Mouse (Mus musculus) midbrain, embryonic 16.5 days (tissue): ENCODE measurements around the gene 2310007B03Rik. TPM values are rescaled to one million over a fixed set of nuclear protein-coding genes. Genes with fewer than 3 reads are reported as not detected.
A peak's percentile ranks its signal among the peaks of the same experiment; 100 is the strongest.

Experiments used
- ATAC-seq: fragments of 200-750 bp; cut with Nextera tagmentation; 2 replicates; pipeline ENCODE4 v1.8.0; 2017; ENCODE audit warnings: moderate TSS enrichment
- H3K27ac ChIP-seq: fragments of 300-500 bp; sonication (generic); 2 replicates; pipeline ENCODE4 v1.5.1; 2014; ENCODE audit warnings: mild to moderate bottlenecking, low read length, mixed read lengths
- H3K27me3 ChIP-seq: fragments of 300-500 bp; sonication (generic); 2 replicates; pipeline ENCODE4 v1.6.1; 2014; ENCODE audit warnings: low read depth, low read length, mixed read lengths; ENCODE audit not compliant: control insufficient read depth, insufficient read depth
- H3K36me3 ChIP-seq: fragments of 300-500 bp; sonication (generic); 2 replicates; pipeline ENCODE4 v1.6.1; 2014; ENCODE audit warnings: mild to moderate bottlenecking, low read length, moderate library complexity, mixed read lengths; ENCODE audit not compliant: control insufficient read depth, insufficient read depth
- H3K4me1 ChIP-seq: fragments of 300-500 bp; sonication (generic); 2 replicates; pipeline ENCODE4 v1.6.1; 2014; ENCODE audit warnings: mild to moderate bottlenecking, low read length, mixed read lengths; ENCODE audit not compliant: control insufficient read depth, insufficient read depth
- H3K4me2 ChIP-seq: fragments of 300-500 bp; sonication (generic); 2 replicates; pipeline ENCODE4 v1.6.1; 2014; ENCODE audit warnings: mild to moderate bottlenecking, low read length, mixed read lengths
- H3K4me3 ChIP-seq: fragments of 300-500 bp; sonication (generic); 2 replicates; pipeline ENCODE4 v1.5.1; 2014; ENCODE audit warnings: low read depth, mild to moderate bottlenecking, low read length, moderate library complexity, mixed read lengths
- H3K9ac ChIP-seq: fragments of 300-500 bp; sonication (generic); 2 replicates; pipeline ENCODE4 v1.6.1; 2014; ENCODE audit warnings: low read depth, low read length, mixed read lengths
- H3K9me3 ChIP-seq: fragments of 300-500 bp; sonication (generic); replicated peaks from 2 replicates; pipeline ENCODE4 v1.6.1; 2014; ENCODE audit warnings: mild to moderate bottlenecking, low read length, mixed read lengths; ENCODE audit not compliant: control insufficient read depth, poor library complexity, severe bottlenecking
- WGBS: fragments of 180-500 bp; shearing (Covaris S2); extraction: QIAGEN DNeasy Blood & Tissue Kit; methylation state at CpG from one replicate; pipeline ENCODE4 v1.1.7; 2014; 5-methylcytosine and 5-hydroxymethylcytosine counted together
- polyA plus RNA-seq: library from polyadenylated mRNA; unstranded; fragments of >200 nt; fragmentation: Nextera tagmentation; extraction: Ambion mirVana; gene quantifications from 2 replicates; pipeline ENCODE4 v1.2.1, GENCODE M21; 2015

The 2310007B03Rik gene
- polyA plus RNA-seq, 1 experiment from 2014 or later, result 0.11 TPM

DNA sequence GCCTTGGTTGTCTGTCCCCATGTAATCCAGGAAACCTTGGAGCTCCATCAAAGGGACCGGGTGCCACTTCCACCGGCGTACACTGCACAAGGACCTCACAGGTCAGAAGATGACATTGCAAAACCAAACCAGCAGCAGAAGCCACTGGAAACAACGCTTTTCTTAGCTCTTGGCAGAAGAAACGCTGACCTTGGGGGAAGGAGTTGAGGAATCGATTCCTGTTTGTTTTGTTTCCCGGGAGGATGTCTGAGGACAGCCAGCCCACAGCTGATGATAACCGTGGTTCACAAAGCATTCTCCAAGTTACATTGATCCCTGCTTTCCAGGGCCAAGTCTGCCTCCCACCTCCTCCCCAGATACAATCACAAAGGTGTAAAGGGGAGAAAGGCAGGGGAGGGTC, 36.7 kb downstream of the 2310007B03Rik start:
- Histone ChIP-seq H3K9me3 (no peaks in the 10 kb centered on the region), H3K27me3 (no peaks in the 10 kb centered on the region), H3K4me2 (no peak overlapping the region), H3K4me1 (no peaks in the 10 kb centered on the region), H3K4me3 (no peak overlapping the region), H3K36me3 (no peaks in the 10 kb centered on the region), H3K9ac (no peak overlapping the region), H3K27ac (no peak overlapping the region)
- ATAC-seq, result no peak
- 82% methylated on average over 8 of the region's 8 CpGs for WGBS

- H3K36me3 ChIP-seq, result no peaks in the 10 kb centered on the region
- no peak for ATAC-seq
- no peaks in the 10 kb centered on the region for H3K27me3 ChIP-seq
- no peak overlapping the region for H3K4me2 ChIP-seq
- H3K9me3 ChIP-seq, result no peaks in the 10 kb centered on the region
- 0 out of 2 replicates have a peak, but pooled peaks cover 3% of the 10 kb centered on the region for H3K4me1 ChIP-seq
- 88% methylated on average over 11 of the region's 11 CpGs for WGBS
- no peak overlapping the region for H3K9ac ChIP-seq
- H3K27ac ChIP-seq, result no peak overlapping the region
- H3K4me3 ChIP-seq, result no peak overlapping the region
Observed at GRCm38 (mm10) chr1:93123179-93123854, 37.4 kb downstream of the 2310007B03Rik start.

DNA sequence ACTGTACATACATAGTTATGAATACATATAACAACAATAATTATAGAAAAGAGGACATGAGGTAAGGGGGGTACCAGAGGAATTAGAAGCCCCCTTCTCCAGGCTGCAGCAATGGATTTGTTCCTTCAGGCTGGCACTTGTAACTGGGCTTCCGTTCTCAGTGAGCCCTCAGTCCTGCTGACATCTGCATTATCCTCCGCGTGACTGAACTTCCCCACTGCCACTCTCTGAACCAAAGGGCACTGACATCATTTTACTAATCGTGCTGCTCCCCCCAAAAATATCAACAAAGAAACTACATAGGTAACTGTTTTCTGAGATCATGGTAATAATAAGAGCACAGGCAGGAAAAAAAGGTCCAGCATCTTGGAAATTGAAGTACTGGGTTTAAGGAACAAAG, 41.9 kb downstream of the 2310007B03Rik start:
- no peak overlapping the region for H3K27ac ChIP-seq
- no peaks in the 10 kb centered on the region for H3K36me3 ChIP-seq
- 25% methylated on average over 4 of the region's 4 CpGs for WGBS
- no peak overlapping the region for H3K9ac ChIP-seq
- H3K4me2 ChIP-seq, result no peak overlapping the region
- no peak for ATAC-seq
- peaks cover 15% of the 10 kb centered on the region for H3K4me1 ChIP-seq
- H3K27me3 ChIP-seq, result no peaks in the 10 kb centered on the region
- no peaks in the 10 kb centered on the region for H3K9me3 ChIP-seq
- H3K4me3 ChIP-seq, result no peak overlapping the region

GRCm38 (mm10) chr1:93115471-93115870, 45.3 kb downstream of the 2310007B03Rik start:
- H3K36me3 ChIP-seq, result no peaks in the 10 kb centered on the region
- H3K4me1 ChIP-seq, result peaks cover 15% of the 10 kb centered on the region
- H3K27ac ChIP-seq, result peak overlapping the region; percentile 81
- H3K27me3 ChIP-seq, result no peaks in the 10 kb centered on the region
- peak overlapping the region; percentile 36 for H3K4me3 ChIP-seq
- H3K9me3 ChIP-seq, result no peaks in the 10 kb centered on the region
- peak; percentile 74 for ATAC-seq
- peak overlapping the region; percentile 77 for H3K4me2 ChIP-seq
- H3K9ac ChIP-seq, result peak overlapping the region; percentile 66
- 12% methylated on average over 13 of the region's 13 CpGs for WGBS

- Histone ChIP-seq H3K27ac (peak overlapping the region; percentile 81), H3K4me1 (peaks cover 15% of the 10 kb centered on the region), H3K27me3 (no peaks in the 10 kb centered on the region), H3K4me3 (peak overlapping the region; percentile 36), H3K4me2 (peak overlapping the region; percentile 77), H3K9me3 (no peaks in the 10 kb centered on the region), H3K9ac (peak overlapping the region; percentile 66), H3K36me3 (no peaks in the 10 kb centered on the region)
- WGBS, result 19% methylated on average over 21 of the region's 21 CpGs
- peak; percentile 100 for ATAC-seq
Observed at GRCm38 (mm10) chr1:93114713-93115463, 45.9 kb downstream of the 2310007B03Rik start.

GRCm38 (mm10) chr1:93102700-93103099, 58.0 kb downstream of the 2310007B03Rik start:
- H3K9me3 ChIP-seq, result no peaks in the 10 kb centered on the region
- H3K36me3 ChIP-seq, result no peaks in the 10 kb centered on the region
- H3K27ac ChIP-seq, result peak overlapping the region; percentile 95
- peaks cover 20% of the 10 kb centered on the region for H3K4me1 ChIP-seq
- H3K4me2 ChIP-seq, result peak overlapping the region; percentile 87
- H3K27me3 ChIP-seq, result no peaks in the 10 kb centered on the region
- H3K4me3 ChIP-seq, result peak overlapping the region; percentile 84; the same call in 1 of the 2 replicates
- H3K9ac ChIP-seq, result peak overlapping the region; percentile 86; the same call in 1 of the 2 replicates
- WGBS, result 60% methylated on average over 7 of the region's 7 CpGs
- peak; percentile 2 for ATAC-seq

DNA sequence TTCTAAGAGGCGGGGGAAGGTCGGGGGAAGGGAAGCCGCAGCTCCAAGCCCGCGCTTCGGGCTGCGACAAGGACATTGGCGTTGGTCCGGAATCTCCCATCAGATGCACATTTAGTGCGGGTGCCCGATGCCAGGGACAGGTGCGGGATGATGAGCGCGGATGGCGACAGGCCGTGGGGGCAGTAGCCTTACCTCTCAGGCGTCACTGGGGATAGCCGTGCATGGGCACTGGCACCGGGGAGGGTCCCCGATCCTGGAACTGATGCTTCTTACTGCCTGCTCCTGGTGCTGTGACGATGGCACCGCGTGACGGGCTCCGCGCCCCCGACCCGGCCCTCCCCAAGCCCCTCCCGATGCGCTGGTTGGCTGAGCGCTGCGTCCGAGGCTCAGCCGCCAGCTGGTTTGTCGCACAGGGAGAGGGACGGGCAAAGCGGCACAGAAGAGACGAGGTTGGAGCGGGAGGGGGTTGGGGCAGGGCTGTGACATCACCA, 59.1 kb downstream of the 2310007B03Rik start, which contains the start of gene Kif1a:
Kif1a (minus strand) TSS at position 381 of the 491 bp plus-strand sequence.
- Histone ChIP-seq H3K27me3 (no peaks in the 10 kb centered on the region), H3K4me2 (peak within 1 kb of the TSS; percentile 87), H3K27ac (peak within 1 kb of the TSS; percentile 95), H3K4me3 (peak within 1 kb of the TSS; percentile 84), H3K4me1 (peaks cover 20% of the 10 kb centered on the region), H3K9me3 (no peaks in the 10 kb centered on the region), H3K9ac (peak within 1 kb of the TSS; percentile 86), H3K36me3 (no peaks in the 10 kb centered on the region)
- ATAC-seq, result peak; percentile 93
- WGBS, result 1% methylated on average over 38 of the region's 39 CpGs
